13 mouse cellular contexts compared by ENCODE assay signal in genomic region chr17:6776123-6776522, GRCm38 (mm10). TPM values are rescaled to one million over a fixed set of nuclear protein-coding genes. Genes with fewer than 3 reads are reported as not detected.
DNase-seq lines count a peak whose midpoint lies in the region; ATAC-seq and TF ChIP-seq lines count a peak whose summit lies in the region.
"Had no signal": no experiment of that assay in that cellular context is flagged by ENCODE, and none has a peak within 500 bp of the region (broad histone marks: within the 10 kb centered on the region; RNA-seq: fewer than 3 reads in every experiment).

No protein-coding gene starts in this region.

- no peak overlapping the region for H3K4me2 ChIP-seq in forebrain, embryonic 13.5 days
- H3K4me2 ChIP-seq in forebrain, embryonic 11.5 days (ENCODE audit: low read depth, low read length, severe bottlenecking): no peak overlapping the region
- no peak overlapping the region for H3K4me2 ChIP-seq in kidney, embryonic 15.5 days

- TF ChIP-seq POLR2A in thymus, adult 2 months (IDR thresholded peaks at IDR 0.05; ENCODE audit: control insufficient read depth, extremely low read depth, insufficient read depth, low read length, poor library complexity): no peak
- TF ChIP-seq POLR2A in cerebellum, adult 2 months (IDR thresholded peaks at IDR 0.05; ENCODE audit: borderline replicate concordance, insufficient read depth, low read length): no peak

- H3K27ac ChIP-seq in forebrain, embryonic 13.5 days: 0 out of 2 replicates have a peak overlapping the region, but pooled peaks have one; percentile 44
- H3K27ac ChIP-seq in forebrain, embryonic 11.5 days (ENCODE audit: low read depth, low read length): no peak overlapping the region
- peak overlapping the region; percentile 52 for H3K27ac ChIP-seq in kidney, embryonic 15.5 days
- peak overlapping the region; percentile 36; the same call in 1 of the 2 replicates for H3K27ac ChIP-seq in thymus, adult 2 months (ENCODE audit: control insufficient read depth, insufficient read depth, low read length)
- H3K27ac ChIP-seq in cerebellum, adult 2 months (ENCODE audit: insufficient read depth, low read length): no peak overlapping the region

- no peaks in the 10 kb centered on the region for H3K9me3 ChIP-seq in forebrain, embryonic 13.5 days (replicated peaks)
- H3K9me3 ChIP-seq in forebrain, embryonic 11.5 days (ENCODE audit: control insufficient read depth, low read length): no peaks in the 10 kb centered on the region
- no peaks in the 10 kb centered on the region for H3K9me3 ChIP-seq in kidney, embryonic 15.5 days (replicated peaks)
- H3K9me3 ChIP-seq: G1E had no signal

- 48% methylated on average over 6 of the region's 6 CpGs for whole genome bisulfite sequencing in forebrain, embryonic 13.5 days
- 53% methylated on average over 6 of the region's 6 CpGs for WGBS in forebrain, embryonic 11.5 days
- 55% methylated on average over 6 of the region's 6 CpGs for WGBS in kidney, embryonic 15.5 days
- whole genome bisulfite sequencing in thymus, adult 2 months: 95% methylated on average over 6 of the region's 6 CpGs
- WGBS in cerebellum, adult 2 months: 72% methylated on average over 6 of the region's 6 CpGs

- no peak overlapping the region for H3K4me3 ChIP-seq in forebrain, embryonic 13.5 days
- H3K4me3 ChIP-seq in forebrain, embryonic 11.5 days (ENCODE audit: low read depth, low read length): no peak overlapping the region
- no peak overlapping the region for H3K4me3 ChIP-seq in kidney, embryonic 15.5 days (replicated peaks)
- H3K4me3 ChIP-seq in thymus, adult 2 months (ENCODE audit: control insufficient read depth, insufficient read depth, low read length): no peak overlapping the region
- H3K4me3 ChIP-seq in cerebellum, adult 2 months (replicated peaks; ENCODE audit: insufficient read depth, low read depth, low read length): no peak overlapping the region

- ATAC-seq in forebrain, embryonic 13.5 days: no peak
- no peak for ATAC-seq in forebrain, embryonic 11.5 days (replicated peaks; ENCODE audit: low FRiP score)
- no peak for ATAC-seq in kidney, embryonic 15.5 days (replicated peaks; ENCODE audit: low FRiP score)

- no peak for DNase-seq in forebrain, embryonic 11.5 days (ENCODE audit: low spot score)
- DNase-seq in kidney, adult 11 months: no peak
- DNase-seq in thymus, adult 2 months: no peak
- no peak for DNase-seq in thymus, postnatal 10 days (ENCODE audit: low spot score in 2 of 2)
- DNase-seq in cerebellum, adult 2 months: no peak
- no peak for DNase-seq in retina, embryonic 14.5 days (ENCODE audit: low spot score)
- DNase-seq: cerebellum, adult 11-12 months; liver; lung, adult 2 months; retina, postnatal 1 day had no signal

- TF ChIP-seq CTCF in thymus, adult 2 months (IDR thresholded peaks at IDR 0.05; ENCODE audit: borderline replicate concordance, control insufficient read depth, extremely low read depth, insufficient read depth, low read length, poor library complexity): no peak
- TF ChIP-seq CTCF in cerebellum, adult 2 months (IDR thresholded peaks at IDR 0.05; ENCODE audit: borderline replicate concordance, insufficient read depth, low read depth, low read length): no peak

- no peaks in the 10 kb centered on the region for H3K27me3 ChIP-seq in forebrain, embryonic 13.5 days
- H3K27me3 ChIP-seq in forebrain, embryonic 11.5 days (ENCODE audit: control insufficient read depth, insufficient read depth, low read length): no peaks in the 10 kb centered on the region
- peaks cover 12% of the 10 kb centered on the region; the same call in 1 of the 2 replicates for H3K27me3 ChIP-seq in kidney, embryonic 15.5 days
- no peaks in the 10 kb centered on the region for H3K27me3 ChIP-seq in thymus, adult 2 months (ENCODE audit: control insufficient read depth, insufficient read depth, low read length)
- no peaks in the 10 kb centered on the region for H3K27me3 ChIP-seq in cerebellum, adult 2 months (ENCODE audit: control insufficient read depth, insufficient read depth, low read length)

- peaks cover 53% of the 10 kb centered on the region for H3K4me1 ChIP-seq in forebrain, embryonic 13.5 days
- H3K4me1 ChIP-seq in forebrain, embryonic 11.5 days (replicated peaks; ENCODE audit: control insufficient read depth, insufficient read depth, low read length): peaks cover 16% of the 10 kb centered on the region; the same call in 1 of the 2 replicates
- H3K4me1 ChIP-seq in kidney, embryonic 15.5 days: peaks cover 88% of the 10 kb centered on the region
- H3K4me1 ChIP-seq in thymus, adult 2 months (replicated peaks; ENCODE audit: control insufficient read depth, insufficient read depth, low read length): peaks cover 65% of the 10 kb centered on the region
- H3K4me1 ChIP-seq in cerebellum, adult 2 months (ENCODE audit: control insufficient read depth, insufficient read depth, low read length): 0 out of 2 replicates have a peak, but pooled peaks cover 4% of the 10 kb centered on the region

- H3K36me3 ChIP-seq in forebrain, embryonic 13.5 days (ENCODE audit: poor library complexity, severe bottlenecking): peaks cover 4% of the 10 kb centered on the region; the same call in 1 of the 2 replicates
- H3K36me3 ChIP-seq in forebrain, embryonic 11.5 days (ENCODE audit: control insufficient read depth, insufficient read depth, low read length): no peaks in the 10 kb centered on the region
- no peaks in the 10 kb centered on the region for H3K36me3 ChIP-seq in kidney, embryonic 15.5 days
- peaks cover 17% of the 10 kb centered on the region; the same call in 1 of the 2 replicates for H3K36me3 ChIP-seq in thymus, adult 2 months (ENCODE audit: control insufficient read depth, insufficient read depth, low read length)

- H3K9ac ChIP-seq in forebrain, embryonic 13.5 days: no peak overlapping the region
- H3K9ac ChIP-seq in forebrain, embryonic 11.5 days (ENCODE audit: low read length): no peak overlapping the region
- H3K9ac ChIP-seq in kidney, embryonic 15.5 days: no peak overlapping the region

RNA-seq across cellular contexts. Expression of gene Ezr, which starts 6.5 kb away (rescaled TPM):
- 113 and 117 TPM in 2 replicates for polyA plus RNA-seq in forebrain, embryonic 13.5 days (2015; fragmentation: Nextera tagmentation; extraction: Ambion mirVana)
- polyA plus RNA-seq in forebrain, embryonic 11.5 days (2014; fragmentation: Nextera tagmentation; extraction: Ambion mirVana): 122 and 135 TPM in 2 replicates
- polyA plus RNA-seq in kidney, embryonic 15.5 days (2015; fragmentation: Nextera tagmentation; extraction: Ambion mirVana): 182 and 184 TPM in 2 replicates
- 149 and 189 TPM in 2 replicates for polyA plus RNA-seq in thymus, adult 2 months (2012; rRNA removed)
- 12.1 and 16.1 TPM in 2 replicates for polyA plus RNA-seq in cerebellum, adult 2 months (2012; rRNA removed)

Comparison
In these comparisons a context has a peak if more than half of its experiments do, and no peak if none do; other contexts are left out.
1. H3K27ac ChIP-seq: peak in forebrain, embryonic 13.5 days (single experiment), kidney, embryonic 15.5 days (single experiment) and thymus, adult 2 months (single experiment); none in forebrain, embryonic 11.5 days (single experiment) and cerebellum, adult 2 months (single experiment).